Mouse (Mus musculus) stomach, embryonic 15.5 days (tissue): Measurements from ENCODE around the gene Spocd1. TPM values are rescaled to one million over a fixed set of nuclear protein-coding genes. Genes with fewer than 3 reads are reported as not detected.

Experiments
- ATAC-seq: fragments of 200-750 bp; cut with Nextera tagmentation; 2 replicates; pipeline ENCODE4 v1.8.0; 2017; ENCODE audit warnings: low read depth, moderate number of reproducible peaks, moderate TSS enrichment; ENCODE audit not compliant: insufficient read depth, low FRiP score
- H3K27ac ChIP-seq: fragments of 300-500 bp; sonication (generic); 2 replicates; pipeline ENCODE4 v1.5.1; 2015; ENCODE audit warnings: mild to moderate bottlenecking, inconsistent platforms
- H3K27me3 ChIP-seq: fragments of 300-500 bp; sonication (generic); replicated peaks from 2 replicates; pipeline ENCODE4 v1.6.1; 2015; ENCODE audit warnings: inconsistent platforms
- H3K36me3 ChIP-seq: fragments of 300-500 bp; sonication (generic); 2 replicates; pipeline ENCODE4 v1.6.1; 2015; ENCODE audit warnings: inconsistent platforms
- H3K4me1 ChIP-seq: fragments of 300-500 bp; sonication (generic); 2 replicates; pipeline ENCODE4 v1.6.1; 2015; ENCODE audit warnings: inconsistent platforms
- H3K4me2 ChIP-seq: fragments of 300-500 bp; sonication (generic); 2 replicates; pipeline ENCODE4 v1.6.1; 2015; ENCODE audit warnings: mild to moderate bottlenecking, inconsistent platforms
- H3K4me3 ChIP-seq: fragments of 300-500 bp; sonication (generic); replicated peaks from 2 replicates; pipeline ENCODE4 v1.5.1; 2015; ENCODE audit warnings: inconsistent platforms
- H3K9ac ChIP-seq: fragments of 300-500 bp; sonication (generic); 2 replicates; pipeline ENCODE4 v1.6.1; 2015; ENCODE audit warnings: inconsistent platforms
- H3K9me3 ChIP-seq: fragments of 300-500 bp; sonication (generic); 2 replicates; pipeline ENCODE4 v1.6.1; 2016; ENCODE audit warnings: inconsistent platforms
- WGBS: fragments of 180-500 bp; shearing (Covaris S2); methylation state at CpG from one replicate; pipeline ENCODE4 v1.1.7; 2015; 5-methylcytosine and 5-hydroxymethylcytosine counted together
- polyA plus RNA-seq: library from polyadenylated mRNA; unstranded; fragments of >200 nt; fragmentation: Nextera tagmentation; extraction: Ambion mirVana; gene quantifications from 2 replicates; pipeline ENCODE4 v1.2.1, GENCODE M21; 2015

Spocd1 gene
- polyA plus RNA-seq, 1 experiment from 2014 or later, result 0.04 TPM

- no peaks in the 10 kb centered on the region for H3K27me3 ChIP-seq
- no peak overlapping the region for H3K4me2 ChIP-seq
- H3K36me3 ChIP-seq, result no peaks in the 10 kb centered on the region
- WGBS, result 64% methylated on average over 13 of the region's 13 CpGs
- no peak overlapping the region for H3K4me3 ChIP-seq
- H3K9ac ChIP-seq, result no peak overlapping the region
- ATAC-seq, result no peak
- no peak overlapping the region for H3K27ac ChIP-seq
- H3K9me3 ChIP-seq, result no peaks in the 10 kb centered on the region
- H3K4me1 ChIP-seq, result no peaks in the 10 kb centered on the region
These were observed 23.0 kb upstream of the Spocd1 start for GRCm38 (mm10) chr4:129906016-129906415.

GRCm38 (mm10) chr4:129908836-129909235, 20.2 kb upstream of the Spocd1 start:
- H3K36me3 ChIP-seq, result no peaks in the 10 kb centered on the region
- H3K4me2 ChIP-seq, result no peak overlapping the region
- ATAC-seq, result no peak
- H3K9ac ChIP-seq, result no peak overlapping the region
- no peak overlapping the region for H3K27ac ChIP-seq
- 40% methylated on average over 3 of the region's 3 CpGs for WGBS
- H3K4me1 ChIP-seq, result peaks cover 4% of the 10 kb centered on the region; the same call in 1 of the 2 replicates
- H3K9me3 ChIP-seq, result no peaks in the 10 kb centered on the region
- H3K27me3 ChIP-seq, result no peaks in the 10 kb centered on the region
- H3K4me3 ChIP-seq, result no peak overlapping the region

GRCm38 (mm10) chr4:129909261-129909731, 19.8 kb upstream of the Spocd1 start:
- H3K9ac ChIP-seq, result no peak overlapping the region
- no peak overlapping the region for H3K4me2 ChIP-seq
- H3K27ac ChIP-seq, result no peak overlapping the region
- ATAC-seq, result no peak
- no peaks in the 10 kb centered on the region for H3K9me3 ChIP-seq
- H3K36me3 ChIP-seq, result no peaks in the 10 kb centered on the region
- H3K4me1 ChIP-seq, result peaks cover 9% of the 10 kb centered on the region; the same call in 1 of the 2 replicates
- H3K27me3 ChIP-seq, result no peaks in the 10 kb centered on the region
- WGBS, result 48% methylated on average over 4 of the region's 4 CpGs
- H3K4me3 ChIP-seq, result no peak overlapping the region

GRCm38 (mm10) chr4:129912998-129913397, 16.1 kb upstream of the Spocd1 start:
- WGBS, result 71% methylated on average over 3 of the region's 3 CpGs
- no peak for ATAC-seq
- Histone ChIP-seq H3K4me3 (no peak overlapping the region), H3K9ac (no peak overlapping the region), H3K36me3 (no peaks in the 10 kb centered on the region), H3K4me1 (peaks cover 21% of the 10 kb centered on the region; the same call in 1 of the 2 replicates), H3K27me3 (no peaks in the 10 kb centered on the region), H3K9me3 (no peaks in the 10 kb centered on the region), H3K4me2 (no peak overlapping the region), H3K27ac (no peak overlapping the region)

- ATAC-seq, result peak; percentile 84
- Histone ChIP-seq H3K27me3 (no peaks in the 10 kb centered on the region), H3K36me3 (no peaks in the 10 kb centered on the region), H3K9ac (0 out of 2 replicates have a peak overlapping the region, but pooled peaks have one; percentile 2), H3K4me1 (peaks cover 21% of the 10 kb centered on the region; the same call in 1 of the 2 replicates), H3K4me3 (peak overlapping the region; percentile 16), H3K9me3 (no peaks in the 10 kb centered on the region), H3K27ac (peak overlapping the region; percentile 64), H3K4me2 (peak overlapping the region; percentile 55)
- 8% methylated on average over 16 of the region's 16 CpGs for WGBS
These were observed 15.0 kb upstream of the Spocd1 start for GRCm38 (mm10) chr4:129913761-129914644.

- no peaks in the 10 kb centered on the region for H3K27me3 ChIP-seq
- H3K4me3 ChIP-seq, result no peak overlapping the region
- WGBS, result 65% methylated on average over 4 of the region's 4 CpGs
- H3K4me1 ChIP-seq, result peaks cover 21% of the 10 kb centered on the region; the same call in 1 of the 2 replicates
- ATAC-seq, result no peak
- H3K4me2 ChIP-seq, result no peak overlapping the region; the same call in 1 of the 2 replicates
- H3K9me3 ChIP-seq, result no peaks in the 10 kb centered on the region
- H3K9ac ChIP-seq, result no peak overlapping the region
- peak overlapping the region; percentile 35; the same call in 1 of the 2 replicates for H3K27ac ChIP-seq
- no peaks in the 10 kb centered on the region for H3K36me3 ChIP-seq
These were observed 14.4 kb upstream of the Spocd1 start for GRCm38 (mm10) chr4:129914686-129915085.

- Histone ChIP-seq H3K9ac (no peak overlapping the region), H3K27me3 (no peaks in the 10 kb centered on the region), H3K4me3 (no peak overlapping the region), H3K36me3 (no peaks in the 10 kb centered on the region), H3K27ac (no peak overlapping the region), H3K4me2 (no peak overlapping the region), H3K9me3 (no peaks in the 10 kb centered on the region), H3K4me1 (peaks cover 21% of the 10 kb centered on the region; the same call in 1 of the 2 replicates)
- ATAC-seq, result no peak
- 61% methylated on average over 7 of the region's 7 CpGs for WGBS
These were observed 13.6 kb upstream of the Spocd1 start for GRCm38 (mm10) chr4:129915349-129915988.

GRCm38 (mm10) chr4:129916159-129916558, 12.9 kb upstream of the Spocd1 start:
- no peak overlapping the region for H3K27ac ChIP-seq
- peaks cover 24% of the 10 kb centered on the region for H3K4me1 ChIP-seq
- no peak overlapping the region for H3K4me3 ChIP-seq
- H3K4me2 ChIP-seq, result no peak overlapping the region
- H3K27me3 ChIP-seq, result no peaks in the 10 kb centered on the region
- ATAC-seq, result no peak
- H3K9ac ChIP-seq, result no peak overlapping the region
- no peaks in the 10 kb centered on the region for H3K9me3 ChIP-seq
- WGBS, result 45% methylated on average over 2 of the region's 2 CpGs
- no peaks in the 10 kb centered on the region for H3K36me3 ChIP-seq

GRCm38 (mm10) chr4:129917016-129917603, 11.9 kb upstream of the Spocd1 start:
- WGBS, result 48% methylated on average over 8 of the region's 8 CpGs
- Histone ChIP-seq H3K9me3 (no peaks in the 10 kb centered on the region), H3K4me2 (no peak overlapping the region), H3K27me3 (no peaks in the 10 kb centered on the region), H3K4me3 (no peak overlapping the region), H3K36me3 (no peaks in the 10 kb centered on the region), H3K27ac (no peak overlapping the region), H3K4me1 (peaks cover 26% of the 10 kb centered on the region), H3K9ac (no peak overlapping the region)
- no peak for ATAC-seq

GRCm38 (mm10) chr4:129918464-129918863, 10.6 kb upstream of the Spocd1 start:
- Histone ChIP-seq H3K36me3 (no peaks in the 10 kb centered on the region), H3K4me2 (no peak overlapping the region), H3K9ac (no peak overlapping the region), H3K4me1 (peaks cover 25% of the 10 kb centered on the region), H3K27ac (no peak overlapping the region), H3K4me3 (no peak overlapping the region), H3K27me3 (no peaks in the 10 kb centered on the region), H3K9me3 (no peaks in the 10 kb centered on the region)
- no peak for ATAC-seq
- 78% methylated on average over 5 of the region's 5 CpGs for WGBS

- H3K9ac ChIP-seq, result no peak overlapping the region
- no peak overlapping the region for H3K4me2 ChIP-seq
- H3K36me3 ChIP-seq, result no peaks in the 10 kb centered on the region
- H3K27ac ChIP-seq, result no peak overlapping the region
- H3K4me3 ChIP-seq, result no peak overlapping the region
- no peaks in the 10 kb centered on the region for H3K9me3 ChIP-seq
- 82% methylated on average over 3 of the region's 3 CpGs for WGBS
- no peak for ATAC-seq
- H3K27me3 ChIP-seq, result no peaks in the 10 kb centered on the region
- peaks cover 21% of the 10 kb centered on the region for H3K4me1 ChIP-seq
These were observed 10.1 kb upstream of the Spocd1 start for GRCm38 (mm10) chr4:129918901-129919300.
